Mouse (Mus musculus) forebrain, embryonic 11.5 days (tissue): ENCODE data around the gene Calhm3. TPM values are rescaled to one million over a fixed set of nuclear protein-coding genes. Genes with fewer than 3 reads are reported as not detected.

Experiments used
- ATAC-seq: fragments of 200-750 bp; cut with Nextera tagmentation; replicated peaks from 2 replicates; pipeline ENCODE4 v1.8.0; 2017; ENCODE audit warnings: moderate TSS enrichment; ENCODE audit not compliant: low FRiP score
- DNase-seq: peaks from one replicate; pipeline ENCODE4 v3.0.0-alpha.2; 2017; ENCODE audit warnings: low spot score
- H3K27ac ChIP-seq: fragments of 300-500 bp; sonication (generic); 2 replicates; pipeline ENCODE4 v1.5.1; 2014; ENCODE audit warnings: low read depth, low read length
- H3K27me3 ChIP-seq: fragments of 300-500 bp; sonication (generic); 2 replicates; pipeline ENCODE4 v1.6.1; 2014; ENCODE audit warnings: mild to moderate bottlenecking, low read length, mixed read lengths; ENCODE audit not compliant: control insufficient read depth, insufficient read depth
- H3K36me3 ChIP-seq: fragments of 300-500 bp; sonication (generic); 2 replicates; pipeline ENCODE4 v1.6.1; 2014; ENCODE audit warnings: mild to moderate bottlenecking, low read length, moderate library complexity, mixed read lengths; ENCODE audit not compliant: control insufficient read depth, insufficient read depth
- H3K4me1 ChIP-seq: fragments of 300-500 bp; sonication (generic); replicated peaks from 2 replicates; pipeline ENCODE4 v1.6.1; 2014; ENCODE audit warnings: low read length, mixed read lengths; ENCODE audit not compliant: control insufficient read depth, insufficient read depth
- H3K4me2 ChIP-seq: fragments of 300-500 bp; sonication (generic); 2 replicates; pipeline ENCODE4 v1.6.1; 2014; ENCODE audit warnings: low read depth, mild to moderate bottlenecking, low read length, moderate library complexity, mixed read lengths; ENCODE audit not compliant: severe bottlenecking
- H3K4me3 ChIP-seq: fragments of 300-500 bp; sonication (generic); 2 replicates; pipeline ENCODE4 v1.5.1; 2014; ENCODE audit warnings: low read depth, low read length
- H3K9ac ChIP-seq: fragments of 300-500 bp; sonication (generic); 2 replicates; pipeline ENCODE4 v1.6.1; 2014; ENCODE audit warnings: low read length
- H3K9me3 ChIP-seq: fragments of 300-500 bp; sonication (generic); 2 replicates; pipeline ENCODE4 v1.6.1; 2016; ENCODE audit warnings: low read length, mixed read lengths; ENCODE audit not compliant: control insufficient read depth
- WGBS: fragments of 180-500 bp; shearing (Covaris S2); extraction: QIAGEN DNeasy Blood & Tissue Kit; methylation state at CpG from one replicate; pipeline ENCODE4 v1.1.7; 2014; 5-methylcytosine and 5-hydroxymethylcytosine counted together
- polyA plus RNA-seq: library from polyadenylated mRNA; unstranded; fragments of >200 nt; fragmentation: Nextera tagmentation; extraction: Ambion mirVana; gene quantifications from 2 replicates; pipeline ENCODE4 v1.2.1, GENCODE M21; 2014

Calhm3 gene
- polyA plus RNA-seq = not detected in 2 replicates

GRCm38 (mm10) chr19:47157664-47158063 is at the start of gene Calhm3:
TSS of gene Calhm3 (minus strand) at chr19:47157764.
- ATAC-seq = no peak
- no peaks in the 10 kb centered on the region for H3K36me3 ChIP-seq
- H3K4me3 ChIP-seq = no peak within 1 kb of the TSS
- H3K27ac ChIP-seq = no peak within 1 kb of the TSS
- 88% methylated on average over 11 of the region's 11 CpGs for WGBS
- no peak for DNase-seq
- H3K27me3 ChIP-seq = no peaks in the 10 kb centered on the region
- no peaks in the 10 kb centered on the region for H3K9me3 ChIP-seq
- no peaks in the 10 kb centered on the region for H3K4me1 ChIP-seq
- no peak within 1 kb of the TSS for H3K4me2 ChIP-seq
- H3K9ac ChIP-seq = no peak within 1 kb of the TSS

GRCm38 (mm10) chr19:47206126-47206525 is 48.6 kb upstream of the Calhm3 start:
- Histone ChIP-seq H3K4me3 (no peak overlapping the region), H3K9ac (no peak overlapping the region), H3K4me2 (no peak overlapping the region), H3K9me3 (no peaks in the 10 kb centered on the region), H3K36me3 (no peaks in the 10 kb centered on the region), H3K27me3 (no peaks in the 10 kb centered on the region), H3K27ac (no peak overlapping the region), H3K4me1 (no peaks in the 10 kb centered on the region; the same call in 1 of the 2 replicates)
- 76% methylated on average over 1 of the region's 1 CpGs for WGBS
- no peak for ATAC-seq
- DNase-seq = no peak

GRCm38 (mm10) chr19:47204653-47205052 is 47.1 kb upstream of the Calhm3 start:
- no peaks in the 10 kb centered on the region for H3K9me3 ChIP-seq
- DNase-seq = no peak
- no peak overlapping the region for H3K4me3 ChIP-seq
- H3K4me1 ChIP-seq = no peaks in the 10 kb centered on the region; the same call in 1 of the 2 replicates
- WGBS = 86% methylated on average over 6 of the region's 6 CpGs
- H3K27ac ChIP-seq = no peak overlapping the region
- no peaks in the 10 kb centered on the region for H3K27me3 ChIP-seq
- no peak for ATAC-seq
- H3K4me2 ChIP-seq = no peak overlapping the region
- no peaks in the 10 kb centered on the region for H3K36me3 ChIP-seq
- H3K9ac ChIP-seq = no peak overlapping the region

GRCm38 (mm10) chr19:47203042-47203441 is 45.5 kb upstream of the Calhm3 start:
- ATAC-seq (no peak), DNase-seq (no peak)
- whole genome bisulfite sequencing = 93% methylated on average over 6 of the region's 6 CpGs
- Histone ChIP-seq H3K4me3 (no peak overlapping the region), H3K4me2 (no peak overlapping the region), H3K9ac (no peak overlapping the region), H3K36me3 (no peaks in the 10 kb centered on the region), H3K27me3 (no peaks in the 10 kb centered on the region), H3K9me3 (no peaks in the 10 kb centered on the region), H3K27ac (no peak overlapping the region), H3K4me1 (no peaks in the 10 kb centered on the region; the same call in 1 of the 2 replicates)

GRCm38 (mm10) chr19:47202429-47202828 is 44.9 kb upstream of the Calhm3 start:
- no peak overlapping the region for H3K4me2 ChIP-seq
- no peaks in the 10 kb centered on the region; the same call in 1 of the 2 replicates for H3K4me1 ChIP-seq
- no peaks in the 10 kb centered on the region for H3K9me3 ChIP-seq
- no peak for ATAC-seq
- H3K9ac ChIP-seq = no peak overlapping the region
- no peaks in the 10 kb centered on the region for H3K36me3 ChIP-seq
- H3K27me3 ChIP-seq = no peaks in the 10 kb centered on the region
- DNase-seq = no peak
- WGBS = 76% methylated on average over 6 of the region's 6 CpGs
- H3K27ac ChIP-seq = no peak overlapping the region
- H3K4me3 ChIP-seq = no peak overlapping the region

GRCm38 (mm10) chr19:47201972-47202371 is 44.4 kb upstream of the Calhm3 start:
- Histone ChIP-seq H3K9me3 (no peaks in the 10 kb centered on the region), H3K27me3 (no peaks in the 10 kb centered on the region), H3K4me1 (no peaks in the 10 kb centered on the region; the same call in 1 of the 2 replicates), H3K9ac (no peak overlapping the region; the same call in 1 of the 2 replicates), H3K36me3 (no peaks in the 10 kb centered on the region), H3K4me2 (no peak overlapping the region), H3K27ac (no peak overlapping the region), H3K4me3 (no peak overlapping the region)
- WGBS = 57% methylated on average over 12 of the region's 12 CpGs
- ATAC-seq = no peak
- DNase-seq = no peak

- H3K36me3 ChIP-seq = no peaks in the 10 kb centered on the region
- ATAC-seq = no peak
- no peaks in the 10 kb centered on the region; the same call in 1 of the 2 replicates for H3K4me1 ChIP-seq
- no peaks in the 10 kb centered on the region for H3K27me3 ChIP-seq
- H3K9ac ChIP-seq = no peak overlapping the region
- H3K4me2 ChIP-seq = no peak overlapping the region
- WGBS = 83% methylated on average over 13 of the region's 13 CpGs
- H3K27ac ChIP-seq = no peak overlapping the region
- H3K9me3 ChIP-seq = no peaks in the 10 kb centered on the region
- DNase-seq = no peak
- no peak overlapping the region for H3K4me3 ChIP-seq
These were observed 41.2 kb upstream of the Calhm3 start for GRCm38 (mm10) chr19:47198671-47199350.

GRCm38 (mm10) chr19:47192158-47192557 is 34.6 kb upstream of the Calhm3 start:
- DNase-seq (no peak), ATAC-seq (no peak)
- Histone ChIP-seq H3K27me3 (no peaks in the 10 kb centered on the region), H3K9me3 (no peaks in the 10 kb centered on the region), H3K9ac (no peak overlapping the region), H3K27ac (no peak overlapping the region), H3K36me3 (no peaks in the 10 kb centered on the region), H3K4me2 (no peak overlapping the region), H3K4me3 (no peak overlapping the region), H3K4me1 (no peaks in the 10 kb centered on the region)
- 96% methylated on average over 5 of the region's 5 CpGs for WGBS
